Mouse (Mus musculus) C2C12 (cell line): Measurements from ENCODE around the gene Etnk1.

Experiments
- CTCF ChIP-seq: IDR thresholded peaks from one replicate; pipeline ENCODE4 v1.5.1; 2011; ENCODE audit not compliant: control insufficient read depth, insufficient read depth, insufficient read length
- FOSL1 ChIP-seq: IDR thresholded peaks from one replicate; pipeline ENCODE4 v1.8.0; 2011; ENCODE audit warnings: mild to moderate bottlenecking, low read length; ENCODE audit not compliant: poor library complexity, insufficient read depth, severe bottlenecking

DNA sequence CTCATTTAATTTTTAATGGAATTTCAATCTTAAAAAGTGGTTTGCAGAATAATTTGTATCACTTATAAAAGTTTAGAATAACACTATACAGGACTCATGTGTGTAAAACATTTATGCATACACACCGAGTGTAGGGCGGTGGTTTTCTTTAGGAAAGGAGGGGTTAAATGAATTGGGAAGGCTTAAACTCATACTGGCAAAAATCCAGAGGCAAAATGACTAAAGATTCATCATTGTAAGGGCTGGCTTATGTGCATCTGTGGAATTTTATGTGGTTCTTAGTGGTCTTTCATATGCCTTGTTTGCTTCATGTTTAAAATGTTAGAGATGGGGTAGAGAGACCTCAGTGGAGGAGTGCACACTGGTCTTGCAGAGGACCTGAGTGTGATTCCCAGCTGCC lies 22.5 kb upstream of the Etnk1 start:
- TF ChIP-seq CTCF (no peak), FOSL1 (no peak)
